Mouse (Mus musculus) liver, adult 2 months (tissue): ENCODE data around the gene Tdgf1.

ENCODE experiments used
- CTCF ChIP-seq: fragments of 200-500 bp; IDR thresholded peaks from 2 replicates; pipeline ENCODE4 v1.5.1; 2011; ENCODE audit warnings: low read depth, low read length, control low read depth
- POLR2A ChIP-seq: fragments of 200-500 bp; IDR thresholded peaks from 2 replicates; pipeline ENCODE4 v1.6.1; 2011; ENCODE audit warnings: low read length, control low read depth; ENCODE audit not compliant: insufficient read depth; ENCODE audit errors: extremely low read depth

GRCm38 (mm10) chr9:110907838-110908630, 37.9 kb downstream of the Tdgf1 start:
- TF ChIP-seq POLR2A (no peak), CTCF (no peak)
